Mouse (Mus musculus) stomach, embryonic 15.5 days (tissue): ENCODE measurements around the gene Slc8b1. TPM values are rescaled to one million over a fixed set of nuclear protein-coding genes. Genes with fewer than 3 reads are reported as not detected.

Experiments
- polyA plus RNA-seq: library from polyadenylated mRNA; unstranded; fragments of >200 nt; fragmentation: Nextera tagmentation; extraction: Ambion mirVana; gene quantifications from 2 replicates; pipeline ENCODE4 v1.2.1, GENCODE M21; 2015

Slc8b1 gene
- polyA plus RNA-seq, 1 experiment from 2014 or later: 8.3 TPM

Other genes starting within 250 kb of the Slc8b1 start
- gene Lhx5, start 79.5 kb upstream of the Slc8b1 start, polyA plus RNA-seq: 0.14 and 0.17 TPM in 2 replicates
- 15.9 and 19.4 TPM in 2 replicates for gene Sdsl, start 38.4 kb upstream of the Slc8b1 start, polyA plus RNA-seq
- gene Sds, start 34.6 kb upstream of the Slc8b1 start, polyA plus RNA-seq: 0.36 and 0.52 TPM in 2 replicates
- gene Plbd2, start 7.5 kb upstream of the Slc8b1 start, polyA plus RNA-seq: 51.5 and 53.5 TPM in 2 replicates
- gene Tpcn1, start 77.5 kb downstream of the Slc8b1 start, polyA plus RNA-seq: 25.5 and 25.7 TPM in 2 replicates
- gene Iqcd, start 77.8 kb downstream of the Slc8b1 start, polyA plus RNA-seq: 0.40 and 0.69 TPM in 2 replicates
- 10.4 and 11.4 TPM in 2 replicates for gene Rita1, start 101.4 kb downstream of the Slc8b1 start, polyA plus RNA-seq
- gene Ddx54, start 101.6 kb downstream of the Slc8b1 start, polyA plus RNA-seq: 41.8 and 44.9 TPM in 2 replicates
- gene Cfap73, start 123.1 kb downstream of the Slc8b1 start, polyA plus RNA-seq: not detected in 2 replicates
- gene Rasal1, start 137.6 kb downstream of the Slc8b1 start, polyA plus RNA-seq: 0.34 and 0.54 TPM in 2 replicates
- 5.2 and 5.6 TPM in 2 replicates for gene Dtx1, start 200.8 kb downstream of the Slc8b1 start, polyA plus RNA-seq
- gene Oas2, start 238.7 kb downstream of the Slc8b1 start, polyA plus RNA-seq: 0.46 and 0.51 TPM in 2 replicates